Mouse (Mus musculus) monocyte, adult 5-6 weeks (primary cell): ENCODE results near the gene Card19. TPM values are rescaled to one million over a fixed set of nuclear protein-coding genes. Genes with fewer than 3 reads are reported as not detected.

Experiments
- total RNA-seq: library from RNA; stranded (forward); fragments of 200-1000, 200-491, 200-594 nt; gene quantifications from 3 replicates; pipeline ENCODE4 v1.2.3, GENCODE M21; 2017

The Card19 gene
- total RNA-seq, 1 experiment from 2014 or later = 27.8 TPM

Other genes with a start within 250 kb of the Card19 start
- 69.3 to 102 TPM (median 72.9 TPM) in 3 replicates for gene Fam120a, start 248.0 kb downstream of the Card19 start, total RNA-seq
- not detected in 3 replicates for gene Wnk2, start 68.0 kb downstream of the Card19 start, total RNA-seq
- 24.6 to 59.1 TPM (median 55.8 TPM) in 3 replicates for gene Ninj1, start 28.6 kb downstream of the Card19 start, total RNA-seq
- gene Susd3, start 32.7 kb upstream of the Card19 start, total RNA-seq = 76.0 to 95.2 TPM (median 78.6 TPM) in 3 replicates
- gene Fgd3, start 104.3 kb upstream of the Card19 start, total RNA-seq = 43.6 to 60.8 TPM (median 44.6 TPM) in 3 replicates
- 24.4 to 44.2 TPM (median 31.3 TPM) in 3 replicates for gene Bicd2, start 125.5 kb upstream of the Card19 start, total RNA-seq
- 5.0 to 8.4 TPM (median 7.5 TPM) in 3 replicates for gene Ippk, start 205.2 kb upstream of the Card19 start, total RNA-seq